Mouse (Mus musculus): ENCODE data around the gene Atp13a1.

DNA sequence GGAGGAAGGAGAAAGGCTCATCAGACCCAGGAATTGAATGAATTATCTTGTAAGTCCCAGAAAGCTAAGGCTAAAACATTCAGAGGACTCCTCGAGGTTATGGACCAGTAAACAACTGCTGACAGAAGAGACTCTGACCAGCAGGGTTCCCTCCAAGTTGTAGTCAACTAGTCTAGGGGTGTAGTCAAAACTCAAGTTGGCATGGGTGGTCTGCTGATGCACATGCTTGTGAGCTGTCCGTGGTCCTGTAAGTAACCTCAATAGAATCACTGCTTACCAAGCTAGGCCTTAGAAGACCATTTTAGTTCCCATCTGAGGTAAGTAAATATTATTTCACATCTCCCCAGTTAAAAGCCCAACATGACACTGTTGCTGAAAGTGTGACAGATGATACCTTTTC is 49.7 kb upstream of the Atp13a1 start:
- no peak for TF ChIP-seq CTCF (IDR thresholded peaks at IDR 0.05; ENCODE audit: low read depth)
- no peak for TF ChIP-seq EP300 (IDR thresholded peaks at IDR 0.05; ENCODE audit: low read depth)
